Mouse (Mus musculus) Patski (cell line): ENCODE data around the gene Ascl1. TPM values are rescaled to one million over a fixed set of nuclear protein-coding genes. Genes with fewer than 3 reads are reported as not detected.

Experiments
- ATAC-seq: fragments of 100-300 bp; one replicate; pipeline ENCODE4 v1.8.0; 2021
- CTCF ChIA-PET: fragments of 350-600 bp; sonication (Branson Sonifier 250); formaldehyde crosslinking; loops from one replicate; lab custom pipeline; 2022; ENCODE audit warnings: inconsistent platforms; lab: Charles Lee
- POLR2A ChIA-PET: fragments of 350-600 bp; sonication (Branson Sonifier 250); formaldehyde crosslinking; loops from one replicate; lab custom pipeline; 2022; ENCODE audit warnings: antibody characterized with exemption, inconsistent platforms; lab: Charles Lee
- DNase-seq: peaks from one replicate; pipeline ENCODE4 v3.0.0-alpha.2; 2011; ENCODE audit warnings: low read depth, low spot score
- H3K27me3 ChIP-seq: fragments of 371-371 bp; one replicate; pipeline ENCODE4 v1.5.1; 2021
- CTCF ChIP-seq: fragments of 100-300 bp; IDR thresholded peaks from one replicate; pipeline ENCODE4 v1.5.1; 2021
- in situ Hi-C: fragments of 300-500 bp; cut with MboI; formaldehyde crosslinking; loops from 3 replicates; pipeline ENCODE4 v1.11.1; 2018; ENCODE audit warnings: low pct_unique_long_range_greater_than_20kb, mixed read lengths
- polyA plus RNA-seq: library from polyadenylated mRNA; unstranded; gene quantifications from one replicate; pipeline ENCODE4 v1.2.3, GENCODE M21; 2021

The Ascl1 gene
- polyA plus RNA-seq, 1 experiment from 2014 or later = not detected

DNA sequence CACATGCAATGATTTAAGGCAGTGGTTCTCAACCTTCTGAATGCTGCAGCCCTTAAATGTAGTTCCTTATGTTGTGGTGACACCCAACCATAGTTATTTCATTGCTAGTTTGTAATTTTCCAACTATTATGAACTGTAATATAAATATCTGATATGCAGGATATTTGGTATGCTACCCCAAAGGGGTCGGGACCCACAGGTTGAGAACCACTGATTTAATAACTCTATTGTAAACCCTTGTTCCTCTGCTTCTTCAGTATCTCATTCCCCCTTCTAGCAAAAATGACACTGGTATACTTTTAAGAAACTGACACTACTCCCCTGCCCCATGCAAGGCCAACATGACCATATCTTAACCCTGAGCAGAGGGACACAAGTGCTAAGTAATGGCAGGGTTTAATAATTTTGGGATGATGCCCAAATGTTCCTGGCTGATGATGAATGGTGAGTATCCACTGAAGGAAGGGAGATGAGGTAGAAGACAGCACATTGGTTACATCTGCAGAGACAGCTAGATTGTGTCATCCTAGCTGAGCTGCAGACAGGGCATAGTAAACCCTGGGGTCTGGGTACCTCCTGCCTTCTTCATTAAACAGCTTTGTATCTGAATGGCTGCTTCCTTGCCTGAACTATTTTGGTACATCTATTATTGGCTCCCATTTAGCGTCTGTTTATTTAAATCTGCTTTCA is 47.2 kb downstream of the Ascl1 start:
- DNase-seq (no peak), ATAC-seq (no peak)
- H3K27me3 ChIP-seq = no peaks in the 10 kb centered on the region
- in situ Hi-C loops = no loop called here
- no peak for TF ChIP-seq CTCF
- POLR2A ChIA-PET = no interaction called here
- CTCF ChIA-PET = no interaction called here

Other genes with a start within 250 kb of the Ascl1 start
- gene Pah, start 28.1 kb upstream of the Ascl1 start, polyA plus RNA-seq = not detected